Mouse (Mus musculus) stomach, postnatal 0 days (tissue): ENCODE data around the gene Nt5e.

Experiments
- CTCF ChIP-seq: IDR thresholded peaks from 2 replicates; pipeline ENCODE4 v1.5.1; 2016; ENCODE audit warnings: antibody characterized with exemption, low read depth, mild to moderate bottlenecking, moderate library complexity
- EP300 ChIP-seq: optimal IDR thresholded peaks from 2 replicates; pipeline ENCODE3; 2016; ENCODE audit warnings: antibody characterized with exemption

GRCm38 (mm10) chr9:88398461-88398860 is 71.5 kb downstream of the Nt5e start:
- TF ChIP-seq CTCF (peak; percentile 61), EP300 (no peak)
